Mouse (Mus musculus): ENCODE measurements around the gene Prap1. TPM values are rescaled to one million over a fixed set of nuclear protein-coding genes. Genes with fewer than 3 reads are reported as not detected.

Prap1 gene
- polyA plus RNA-seq (2011; ENCODE audit: insufficient read length, low read depth, missing spikeins) = not detected in 2 replicates

GRCm38 (mm10) chr7:140092924-140093528 is at the start of gene Prap1:
Prap1 (plus strand) TSS chr7:140093395.
- TF ChIP-seq CTCF (IDR thresholded peaks at IDR 0.05; ENCODE audit: borderline replicate concordance, insufficient read depth, low read length) = no peak
- no peak for TF ChIP-seq POLR2A (IDR thresholded peaks at IDR 0.05; ENCODE audit: low read depth, low read length)
- no peak within 1 kb of the TSS for H3K4me3 ChIP-seq (ENCODE audit: insufficient read depth, low read length)
- no peak within 1 kb of the TSS for H3K27ac ChIP-seq (ENCODE audit: insufficient read depth, low read length)
- no peaks in the 10 kb centered on the region for H3K4me1 ChIP-seq (ENCODE audit: control insufficient read depth, insufficient read depth, low read length)

GRCm38 (mm10) chr7:140045546-140045945 is 47.6 kb upstream of the Prap1 start:
- no peak overlapping the region for H3K27ac ChIP-seq (ENCODE audit: insufficient read depth, low read length)
- H3K4me1 ChIP-seq (ENCODE audit: control insufficient read depth, insufficient read depth, low read length) = no peaks in the 10 kb centered on the region
- TF ChIP-seq POLR2A (IDR thresholded peaks at IDR 0.05; ENCODE audit: low read depth, low read length) (no peak), CTCF (IDR thresholded peaks at IDR 0.05; ENCODE audit: borderline replicate concordance, insufficient read depth, low read length) (no peak)
- no peak overlapping the region for H3K4me3 ChIP-seq (ENCODE audit: insufficient read depth, low read length)

DNA sequence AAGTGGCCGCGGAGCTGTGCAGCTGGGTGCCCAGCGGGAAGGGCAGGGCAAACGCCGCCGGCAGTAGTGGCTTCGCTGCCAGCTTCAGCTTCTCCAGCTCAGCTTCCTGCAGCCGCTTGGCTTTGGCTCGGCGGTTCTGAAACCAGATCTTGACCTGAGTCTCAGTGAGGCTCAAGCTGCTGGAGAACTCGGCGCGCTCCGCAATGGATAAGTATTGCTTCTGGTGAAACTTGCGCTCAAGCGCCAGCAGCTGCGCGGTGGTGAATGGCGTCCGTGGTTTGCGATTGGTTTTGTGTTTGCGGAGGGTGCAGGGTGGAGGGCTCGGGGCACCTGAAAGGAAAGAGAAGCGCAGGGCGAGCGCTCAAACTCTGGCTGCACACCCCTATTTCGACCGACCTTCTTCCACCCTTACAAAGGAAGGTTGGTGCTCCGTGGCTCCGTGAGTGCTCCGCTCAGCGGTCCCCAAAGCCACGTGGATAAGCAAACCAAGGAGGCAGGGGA is 45.3 kb upstream of the Prap1 start:
- TF ChIP-seq POLR2A (IDR thresholded peaks at IDR 0.05; ENCODE audit: low read depth, low read length) (no peak), CTCF (IDR thresholded peaks at IDR 0.05; ENCODE audit: borderline replicate concordance, insufficient read depth, low read length) (no peak)
- peak overlapping the region; percentile 36 for H3K4me3 ChIP-seq (ENCODE audit: insufficient read depth, low read length)
- H3K4me1 ChIP-seq (ENCODE audit: control insufficient read depth, insufficient read depth, low read length) = no peaks in the 10 kb centered on the region; the same call in 1 of the 2 replicates
- H3K27ac ChIP-seq (ENCODE audit: insufficient read depth, low read length) = no peak overlapping the region

DNA sequence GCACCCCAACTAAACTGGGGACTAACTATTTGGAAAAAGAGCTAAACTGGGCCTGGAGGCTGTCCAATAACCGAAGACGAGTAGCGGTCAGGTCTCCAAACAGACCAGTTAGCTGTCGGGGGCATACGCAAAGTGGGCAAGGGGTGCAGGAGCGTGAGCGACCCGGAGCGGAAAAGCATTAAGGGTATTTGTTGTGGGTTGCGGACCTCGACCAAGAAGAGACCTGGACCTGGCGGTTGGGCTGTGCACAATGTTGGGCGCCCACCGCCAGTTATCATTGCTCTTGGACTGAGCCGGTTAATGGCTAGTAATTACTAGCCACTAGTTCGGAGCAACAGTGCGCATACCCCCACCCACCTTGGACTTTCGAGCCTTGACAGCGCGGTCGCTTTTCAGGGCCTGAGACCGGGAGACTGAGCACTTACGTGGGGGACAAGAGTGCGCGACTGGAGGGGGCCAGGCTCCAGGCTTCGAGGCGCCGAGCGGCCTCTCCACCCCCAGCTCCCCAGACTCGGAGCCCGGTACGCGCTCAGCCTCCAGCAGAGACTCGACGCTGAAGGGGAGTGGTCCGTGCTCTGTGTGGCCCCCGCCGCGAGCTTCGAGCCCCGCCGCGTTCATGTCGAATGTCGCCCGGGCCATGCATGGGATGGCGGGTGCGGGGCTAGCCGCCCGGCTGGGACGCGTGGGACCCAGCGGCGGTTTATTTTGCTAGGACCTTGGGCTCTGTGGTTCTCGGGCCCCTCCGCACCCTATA is 44.7 kb upstream of the Prap1 start, which contains the start of gene Msx3:
TSS of gene Msx3 (minus strand) at position 729 of the 754 bp plus-strand sequence.
- no peak for TF ChIP-seq POLR2A (IDR thresholded peaks at IDR 0.05; ENCODE audit: low read depth, low read length)
- TF ChIP-seq CTCF (IDR thresholded peaks at IDR 0.05; ENCODE audit: borderline replicate concordance, insufficient read depth, low read length) = no peak
- Histone ChIP-seq H3K4me1 (ENCODE audit: control insufficient read depth, insufficient read depth, low read length) (no peaks in the 10 kb centered on the region; the same call in 1 of the 2 replicates), H3K4me3 (ENCODE audit: insufficient read depth, low read length) (peak within 1 kb of the TSS; percentile 36), H3K27ac (ENCODE audit: insufficient read depth, low read length) (no peak within 1 kb of the TSS)

- Histone ChIP-seq H3K4me3 (ENCODE audit: insufficient read depth, low read length) (peak overlapping the region; percentile 36), H3K4me1 (ENCODE audit: control insufficient read depth, insufficient read depth, low read length) (no peaks in the 10 kb centered on the region; the same call in 1 of the 2 replicates), H3K27ac (ENCODE audit: insufficient read depth, low read length) (no peak overlapping the region)
- TF ChIP-seq POLR2A (IDR thresholded peaks at IDR 0.05; ENCODE audit: low read depth, low read length) (no peak), CTCF (IDR thresholded peaks at IDR 0.05; ENCODE audit: borderline replicate concordance, insufficient read depth, low read length) (no peak)
These were observed 44.0 kb upstream of the Prap1 start for GRCm38 (mm10) chr7:140049115-140049689.

DNA sequence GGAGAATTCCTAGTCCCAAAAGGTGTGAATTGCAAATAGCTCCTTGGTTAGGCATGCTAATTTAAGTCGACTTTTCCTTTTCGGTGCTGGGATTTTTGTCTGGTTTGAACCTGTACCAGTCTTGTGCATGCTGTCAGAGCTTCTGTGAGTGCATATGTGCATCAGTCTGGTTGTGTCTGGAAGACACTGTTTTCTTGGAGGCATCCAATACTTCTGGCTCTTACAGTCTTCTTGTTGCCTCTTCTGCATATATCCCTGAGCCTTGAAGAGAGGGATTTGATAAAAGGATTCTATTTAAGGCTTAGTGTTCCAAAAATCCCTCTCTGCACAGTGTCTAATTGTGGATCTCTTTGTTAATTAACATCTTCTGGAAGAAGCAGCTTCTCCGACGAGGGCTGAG is 39.1 kb upstream of the Prap1 start:
- H3K27ac ChIP-seq (ENCODE audit: insufficient read depth, low read length) = no peak overlapping the region
- TF ChIP-seq POLR2A (IDR thresholded peaks at IDR 0.05; ENCODE audit: low read depth, low read length) = no peak
- no peak for TF ChIP-seq CTCF (IDR thresholded peaks at IDR 0.05; ENCODE audit: borderline replicate concordance, insufficient read depth, low read length)
- no peaks in the 10 kb centered on the region; the same call in 1 of the 2 replicates for H3K4me1 ChIP-seq (ENCODE audit: control insufficient read depth, insufficient read depth, low read length)
- H3K4me3 ChIP-seq (ENCODE audit: insufficient read depth, low read length) = no peak overlapping the region

DNA sequence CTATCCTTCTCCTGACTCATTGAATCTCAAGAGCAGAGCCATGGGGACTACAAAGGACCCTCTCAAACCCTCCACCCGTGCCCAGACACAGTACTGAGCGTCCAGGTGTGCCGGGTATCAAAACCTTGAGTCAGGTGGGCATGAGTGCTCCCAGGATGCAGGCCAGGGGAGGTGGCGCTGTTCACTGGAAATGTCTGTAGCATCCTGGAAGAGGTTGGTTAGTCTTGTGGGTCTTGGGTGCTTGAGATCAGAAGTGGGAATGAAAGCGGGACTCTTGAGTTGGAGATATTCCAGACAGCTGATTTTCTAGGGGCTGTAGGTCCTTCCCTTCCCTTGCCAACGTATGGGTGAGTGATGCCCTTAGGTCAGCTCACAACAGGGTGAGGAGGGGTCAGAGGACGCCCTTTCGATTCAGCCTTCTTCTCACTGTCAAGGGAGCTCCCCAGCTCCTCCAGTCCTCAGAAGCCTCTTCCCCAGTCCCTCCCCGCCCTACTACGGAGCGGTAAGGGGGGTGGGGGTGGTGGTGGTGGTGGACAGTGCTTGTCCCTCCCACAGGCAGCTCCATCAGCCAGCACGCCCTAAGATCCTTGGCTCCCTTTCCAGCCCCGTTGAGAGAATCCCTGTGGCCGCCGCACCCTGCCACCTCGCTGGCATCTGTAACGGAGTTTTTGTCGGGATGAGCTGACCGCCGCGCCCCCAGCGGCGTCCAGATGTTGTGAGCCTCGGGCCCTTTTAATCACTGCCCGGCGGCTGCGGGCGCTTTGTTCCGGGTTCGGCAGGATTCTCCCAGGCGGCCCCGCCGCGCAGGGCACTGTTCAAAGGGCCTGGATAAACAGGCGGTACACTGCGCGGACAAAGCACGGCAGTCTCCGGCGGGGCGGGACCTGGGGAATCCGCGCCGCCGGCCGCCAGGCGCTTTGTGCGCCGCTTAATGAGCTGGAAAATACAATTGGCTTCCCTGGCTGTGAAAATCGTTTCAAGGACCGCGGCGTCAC is 35.5 kb upstream of the Prap1 start:
- H3K27ac ChIP-seq (ENCODE audit: insufficient read depth, low read length) = no peak overlapping the region
- TF ChIP-seq CTCF (IDR thresholded peaks at IDR 0.05; ENCODE audit: borderline replicate concordance, insufficient read depth, low read length) (no peak), POLR2A (IDR thresholded peaks at IDR 0.05; ENCODE audit: low read depth, low read length) (no peak)
- no peaks in the 10 kb centered on the region for H3K4me1 ChIP-seq (ENCODE audit: control insufficient read depth, insufficient read depth, low read length)
- peak overlapping the region; percentile 32 for H3K4me3 ChIP-seq (ENCODE audit: insufficient read depth, low read length)

- H3K4me3 ChIP-seq (ENCODE audit: insufficient read depth, low read length) = peak overlapping the region; percentile 32; the same call in 1 of the 2 replicates
These were observed 34.7 kb upstream of the Prap1 start for GRCm38 (mm10) chr7:140058528-140058927.

DNA sequence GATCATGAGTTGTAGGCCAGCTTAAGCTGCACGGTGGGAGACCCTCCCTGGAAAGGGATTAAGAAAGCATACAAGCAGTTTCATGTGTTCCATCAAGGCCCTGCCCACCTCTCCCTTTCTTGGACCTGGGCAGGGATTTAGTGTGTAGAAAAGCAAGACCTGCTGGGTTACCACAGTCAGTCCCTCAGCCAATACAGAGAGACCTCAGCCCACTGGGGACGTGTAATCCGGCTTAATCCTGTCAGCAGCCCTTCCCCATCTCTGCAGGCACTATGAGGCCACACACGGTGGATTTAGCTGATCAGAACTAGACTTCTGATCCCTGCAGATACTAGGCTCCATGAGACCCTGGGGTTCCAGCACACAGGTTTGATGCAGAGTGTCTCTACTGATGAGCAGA is 33.6 kb upstream of the Prap1 start:
- H3K27ac ChIP-seq (ENCODE audit: insufficient read depth, low read length) = no peak overlapping the region
- TF ChIP-seq POLR2A (IDR thresholded peaks at IDR 0.05; ENCODE audit: low read depth, low read length) = no peak
- TF ChIP-seq CTCF (IDR thresholded peaks at IDR 0.05; ENCODE audit: borderline replicate concordance, insufficient read depth, low read length) = no peak
- H3K4me1 ChIP-seq (ENCODE audit: control insufficient read depth, insufficient read depth, low read length) = no peaks in the 10 kb centered on the region
- no peak overlapping the region for H3K4me3 ChIP-seq (ENCODE audit: insufficient read depth, low read length)

More at GRCm38 (mm10) chr7:140058528-140058927, 34.7 kb upstream of the Prap1 start:
- no peak for TF ChIP-seq POLR2A (IDR thresholded peaks at IDR 0.05; ENCODE audit: low read depth, low read length)
- TF ChIP-seq CTCF (IDR thresholded peaks at IDR 0.05; ENCODE audit: borderline replicate concordance, insufficient read depth, low read length) = no peak
- Histone ChIP-seq H3K27ac (ENCODE audit: insufficient read depth, low read length) (no peak overlapping the region), H3K4me1 (ENCODE audit: control insufficient read depth, insufficient read depth, low read length) (no peaks in the 10 kb centered on the region)
